Mouse (Mus musculus) forebrain, embryonic 15.5 days (tissue): ENCODE data around the gene Olfr992. TPM values are rescaled to one million over a fixed set of nuclear protein-coding genes. Genes with fewer than 3 reads are reported as not detected.
"Not testable (repeated sequence)": the region's sequence is repeated elsewhere in the genome, so short reads cannot be mapped to it uniquely, and the experiment has no call there.

Experiments
- ATAC-seq: fragments of 200-750 bp; cut with Nextera tagmentation; replicated peaks from 2 replicates; pipeline ENCODE4 v1.8.0; 2017; ENCODE audit warnings: mild to moderate bottlenecking, moderate TSS enrichment, moderate library complexity
- H3K27ac ChIP-seq: fragments of 300-500 bp; sonication (generic); replicated peaks from 2 replicates; pipeline ENCODE4 v1.5.1; 2015; ENCODE audit warnings: mild to moderate bottlenecking, inconsistent platforms
- H3K27me3 ChIP-seq: fragments of 300-500 bp; sonication (generic); 2 replicates; pipeline ENCODE4 v1.6.1; 2015; ENCODE audit warnings: inconsistent platforms
- H3K36me3 ChIP-seq: fragments of 300-500 bp; sonication (generic); 2 replicates; pipeline ENCODE4 v1.6.1; 2015; ENCODE audit warnings: mild to moderate bottlenecking, inconsistent platforms
- H3K4me1 ChIP-seq: fragments of 300-500 bp; sonication (generic); 2 replicates; pipeline ENCODE4 v1.6.1; 2015; ENCODE audit warnings: inconsistent platforms
- H3K4me2 ChIP-seq: fragments of 300-500 bp; sonication (generic); replicated peaks from 2 replicates; pipeline ENCODE4 v1.6.1; 2015; ENCODE audit warnings: mild to moderate bottlenecking, inconsistent platforms
- H3K4me3 ChIP-seq: fragments of 300-500 bp; sonication (generic); 2 replicates; pipeline ENCODE4 v1.5.1; 2015; ENCODE audit warnings: mild to moderate bottlenecking, inconsistent platforms
- H3K9ac ChIP-seq: fragments of 300-500 bp; sonication (generic); replicated peaks from 2 replicates; pipeline ENCODE4 v1.6.1; 2015; ENCODE audit warnings: mild to moderate bottlenecking, inconsistent platforms
- H3K9me3 ChIP-seq: fragments of 300-500 bp; sonication (generic); 2 replicates; pipeline ENCODE4 v1.6.1; 2016; ENCODE audit warnings: inconsistent platforms
- WGBS: fragments of 180-500 bp; shearing (Covaris S2); methylation state at CpG from one replicate; pipeline ENCODE4 v1.1.7; 2015; ENCODE audit warnings: mixed read lengths; 5-methylcytosine and 5-hydroxymethylcytosine counted together
- polyA plus RNA-seq: library from polyadenylated mRNA; unstranded; fragments of >200 nt; fragmentation: Nextera tagmentation; extraction: Ambion mirVana; gene quantifications from 2 replicates; pipeline ENCODE4 v1.2.1, GENCODE M21; 2015

The Olfr992 gene
- polyA plus RNA-seq: not detected in 2 replicates

DNA sequence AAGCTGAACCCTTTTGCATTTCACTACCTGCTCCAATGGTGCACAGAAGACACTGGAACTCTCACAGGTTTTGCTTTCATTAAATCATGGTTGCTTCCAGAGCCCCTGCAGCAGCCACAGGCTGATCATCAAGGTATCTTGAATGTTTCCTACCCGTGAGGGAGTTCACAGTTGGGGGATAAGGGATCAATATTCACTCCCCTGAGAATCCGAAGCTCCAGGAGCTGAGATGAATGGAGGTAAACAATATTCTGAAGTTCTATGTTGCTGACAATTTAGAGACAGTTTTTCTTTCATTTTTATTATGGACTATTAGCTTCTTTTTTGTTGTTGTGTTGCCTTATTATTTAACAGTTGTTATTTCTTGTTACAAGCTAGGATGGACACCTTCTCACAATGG, at the start of gene Olfr992:
Gene Olfr992 (minus strand): TSS at position 101 of the 400 bp plus-strand sequence.
- no peaks in the 10 kb centered on the region for H3K4me1 ChIP-seq
- no peak for ATAC-seq
- no peak within 1 kb of the TSS for H3K27ac ChIP-seq
- H3K4me3 ChIP-seq: no peak within 1 kb of the TSS
- 57% methylated on average over 2 of the region's 2 CpGs for WGBS
- H3K36me3 ChIP-seq: no peaks in the 10 kb centered on the region
- no peak within 1 kb of the TSS for H3K9ac ChIP-seq
- no peaks in the 10 kb centered on the region for H3K9me3 ChIP-seq
- H3K4me2 ChIP-seq: no peak within 1 kb of the TSS
- H3K27me3 ChIP-seq: no peaks in the 10 kb centered on the region

GRCm38 (mm10) chr2:85443539-85443938, 34.3 kb upstream of the Olfr992 start, which contains the start of gene Olfr995:
Gene Olfr995 (minus strand): TSS chr2:85443639.
- H3K36me3 ChIP-seq: no peaks in the 10 kb centered on the region
- ATAC-seq: no peak
- H3K27me3 ChIP-seq: no peaks in the 10 kb centered on the region
- no peak within 1 kb of the TSS for H3K4me3 ChIP-seq
- H3K27ac ChIP-seq: no peak within 1 kb of the TSS
- no peaks in the 10 kb centered on the region for H3K9me3 ChIP-seq
- no peak within 1 kb of the TSS for H3K4me2 ChIP-seq
- WGBS: 14% methylated on average over 1 of the region's 1 CpGs
- H3K9ac ChIP-seq: no peak within 1 kb of the TSS
- no peaks in the 10 kb centered on the region for H3K4me1 ChIP-seq

- no peak overlapping the region for H3K9ac ChIP-seq
- no peaks in the 10 kb centered on the region for H3K9me3 ChIP-seq
- no peaks in the 10 kb centered on the region for H3K27me3 ChIP-seq
Observed at GRCm38 (mm10) chr2:85442546-85442945, 33.3 kb upstream of the Olfr992 start.

GRCm38 (mm10) chr2:85436351-85436750, 27.1 kb upstream of the Olfr992 start, which contains the start of gene Olfr994:
Gene Olfr994 (minus strand): TSS chr2:85436451.
- Histone ChIP-seq H3K4me2 (no peak within 1 kb of the TSS), H3K27ac (no peak within 1 kb of the TSS), H3K36me3 (no peaks in the 10 kb centered on the region), H3K9ac (no peak within 1 kb of the TSS), H3K9me3 (no peaks in the 10 kb centered on the region), H3K4me3 (no peak within 1 kb of the TSS), H3K4me1 (no peaks in the 10 kb centered on the region), H3K27me3 (no peaks in the 10 kb centered on the region)
- 95% methylated on average over 3 of the region's 3 CpGs for WGBS
- no peak for ATAC-seq

More at GRCm38 (mm10) chr2:85442546-85442945, 33.3 kb upstream of the Olfr992 start:
- Histone ChIP-seq H3K4me1 (no peaks in the 10 kb centered on the region), H3K36me3 (no peaks in the 10 kb centered on the region), H3K27ac (no peak overlapping the region), H3K4me2 (no peak overlapping the region), H3K4me3 (no peak overlapping the region)
- no peak for ATAC-seq

GRCm38 (mm10) chr2:85425893-85426292, 16.6 kb upstream of the Olfr992 start:
- no peak for ATAC-seq
- no peaks in the 10 kb centered on the region for H3K4me1 ChIP-seq
- no peaks in the 10 kb centered on the region for H3K36me3 ChIP-seq
- H3K4me3 ChIP-seq: no peak overlapping the region
- no peak overlapping the region for H3K9ac ChIP-seq
- no peaks in the 10 kb centered on the region for H3K27me3 ChIP-seq
- 93% methylated on average over 1 of the region's 1 CpGs for WGBS
- H3K4me2 ChIP-seq: no peak overlapping the region
- H3K27ac ChIP-seq: no peak overlapping the region
- H3K9me3 ChIP-seq: no peaks in the 10 kb centered on the region

DNA sequence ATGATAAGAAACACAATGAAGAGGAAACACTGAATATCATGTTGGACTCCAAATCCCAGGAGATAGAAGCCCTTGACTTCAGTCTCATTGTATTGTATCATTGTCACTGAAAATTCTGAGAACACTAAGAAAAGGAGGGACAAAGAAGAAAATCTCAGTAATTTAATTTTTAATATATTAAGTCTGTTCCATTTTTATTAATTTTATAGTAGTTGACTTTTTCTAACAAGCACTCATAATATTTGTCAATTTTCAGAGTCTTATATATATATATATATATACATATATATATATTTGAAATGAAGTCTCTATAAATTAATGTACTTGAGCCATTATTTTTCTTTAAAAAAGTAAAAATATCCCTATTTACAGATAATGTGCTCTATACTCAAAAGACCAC, 5.5 kb upstream of the Olfr992 start, which contains the start of gene Olfr993:
Gene Olfr993 (minus strand): TSS at position 101 of the 400 bp plus-strand sequence.
- Histone ChIP-seq H3K9ac (no peak within 1 kb of the TSS), H3K9me3 (no peaks in the 10 kb centered on the region)

GRCm38 (mm10) chr2:85363127-85363526, 46.1 kb downstream of the Olfr992 start, which contains the start of gene Olfr988:
Gene Olfr988 (minus strand): TSS chr2:85363227.
- not testable (repeated sequence) for H3K4me3 ChIP-seq, H3K27me3 ChIP-seq, H3K4me2 ChIP-seq, H3K27ac ChIP-seq, H3K4me1 ChIP-seq, H3K9ac ChIP-seq, H3K36me3 ChIP-seq, ATAC-seq, H3K9me3 ChIP-seq

More for the DNA sequence above, 5.5 kb upstream of the Olfr992 start, which contains the start of gene Olfr993:
- Histone ChIP-seq H3K4me2 (no peak within 1 kb of the TSS), H3K4me3 (no peak within 1 kb of the TSS), H3K4me1 (no peaks in the 10 kb centered on the region), H3K36me3 (no peaks in the 10 kb centered on the region), H3K27ac (no peak within 1 kb of the TSS), H3K27me3 (no peaks in the 10 kb centered on the region)
- no peak for ATAC-seq

Other genes starting within 250 kb of the Olfr992 start
- 10.5 and 10.9 TPM in 2 replicates for gene Lrrc55, start 212.3 kb downstream of the Olfr992 start, polyA plus RNA-seq
- gene Olfr987, start 70.2 kb downstream of the Olfr992 start, polyA plus RNA-seq: not detected in 2 replicates
- gene Olfr988, start 46.2 kb downstream of the Olfr992 start, polyA plus RNA-seq: not detected in 2 replicates
- not detected in 2 replicates for gene Olfr993, start 5.4 kb upstream of the Olfr992 start, polyA plus RNA-seq
- not detected in 2 replicates for gene Olfr994, start 27.0 kb upstream of the Olfr992 start, polyA plus RNA-seq
- gene Olfr995, start 34.2 kb upstream of the Olfr992 start, polyA plus RNA-seq: not detected in 2 replicates
- not detected in 2 replicates for gene 4833423E24Rik, start 109.6 kb upstream of the Olfr992 start, polyA plus RNA-seq
- not detected in 2 replicates for gene Olfr996, start 169.7 kb upstream of the Olfr992 start, polyA plus RNA-seq
- not detected in 2 replicates for gene Olfr998, start 179.5 kb upstream of the Olfr992 start, polyA plus RNA-seq
- gene Olfr1000, start 202.4 kb upstream of the Olfr992 start, polyA plus RNA-seq: not detected in 2 replicates
- not detected in 2 replicates for gene Olfr1002, start 241.2 kb upstream of the Olfr992 start, polyA plus RNA-seq